Mouse (Mus musculus) stomach, postnatal 0 days (tissue): ENCODE results near the gene Ick. TPM values are rescaled to one million over a fixed set of nuclear protein-coding genes. Genes with fewer than 3 reads are reported as not detected.
"Not testable (repeated sequence)": the region's sequence is repeated elsewhere in the genome, so short reads cannot be mapped to it uniquely, and the experiment has no call there.

Experiments
- ATAC-seq: fragments of 200-750 bp; cut with Nextera tagmentation; 2 replicates; pipeline ENCODE4 v1.8.0; 2017; ENCODE audit not compliant: low FRiP score, low TSS enrichment
- DNase-seq: peaks from one replicate; pipeline ENCODE4 v3.0.0-alpha.2; 2016; ENCODE audit warnings: low spot score
- H3K27ac ChIP-seq: fragments of 300-500 bp; sonication (generic); replicated peaks from 2 replicates; pipeline ENCODE4 v1.5.1; 2014; ENCODE audit warnings: mild to moderate bottlenecking, control low read depth
- H3K27me3 ChIP-seq: fragments of 300-500 bp; sonication (generic); 2 replicates; pipeline ENCODE4 v1.6.1; 2014; ENCODE audit warnings: low read length; ENCODE audit not compliant: control insufficient read depth, insufficient read depth
- H3K36me3 ChIP-seq: fragments of 300-500 bp; sonication (generic); 2 replicates; pipeline ENCODE4 v1.6.1; 2014; ENCODE audit warnings: low read length, mixed read lengths; ENCODE audit not compliant: control insufficient read depth, insufficient read depth
- H3K4me1 ChIP-seq: fragments of 300-500 bp; sonication (generic); replicated peaks from 2 replicates; pipeline ENCODE4 v1.6.1; 2014; ENCODE audit warnings: antibody characterized with exemption; ENCODE audit not compliant: control insufficient read depth, insufficient read depth
- H3K4me2 ChIP-seq: fragments of 300-500 bp; sonication (generic); replicated peaks from 2 replicates; pipeline ENCODE4 v1.6.1; 2014; ENCODE audit warnings: low read depth, mild to moderate bottlenecking, control low read depth, moderate library complexity
- H3K4me3 ChIP-seq: fragments of 300-500 bp; sonication (generic); 2 replicates; pipeline ENCODE4 v1.5.1; 2014; ENCODE audit warnings: low read depth, low read length, control low read depth
- H3K9ac ChIP-seq: fragments of 300-500 bp; sonication (generic); 2 replicates; pipeline ENCODE4 v1.6.1; 2014; ENCODE audit warnings: mild to moderate bottlenecking, low read length, control low read depth, mixed read lengths
- H3K9me3 ChIP-seq: fragments of 300-500 bp; sonication (generic); 2 replicates; pipeline ENCODE4 v1.6.1; 2016; ENCODE audit warnings: low read length; ENCODE audit not compliant: control insufficient read depth
- CTCF ChIP-seq: IDR thresholded peaks from 2 replicates; pipeline ENCODE4 v1.5.1; 2016; ENCODE audit warnings: antibody characterized with exemption, low read depth, mild to moderate bottlenecking, moderate library complexity
- EP300 ChIP-seq: optimal IDR thresholded peaks from 2 replicates; pipeline ENCODE3; 2016; ENCODE audit warnings: antibody characterized with exemption
- WGBS: fragments of 180-500 bp; shearing (Covaris S2); extraction: QIAGEN DNeasy Blood & Tissue Kit; methylation state at CpG from one replicate; pipeline ENCODE4 v1.1.7; 2014; 5-methylcytosine and 5-hydroxymethylcytosine counted together
- polyA plus RNA-seq: library from polyadenylated mRNA; unstranded; fragments of >200 nt; fragmentation: Nextera tagmentation; extraction: Ambion mirVana; gene quantifications from 2 replicates; pipeline ENCODE4 v1.2.1, GENCODE M21; 2015

The Ick gene
- polyA plus RNA-seq, 1 experiment from 2014 or later: 28.5 TPM

- H3K4me2 ChIP-seq: no peak overlapping the region
- peak overlapping the region; percentile 70; the same call in 1 of the 2 replicates for H3K27ac ChIP-seq
- H3K4me1 ChIP-seq: no peaks in the 10 kb centered on the region
- H3K27me3 ChIP-seq: no peaks in the 10 kb centered on the region
- no peak overlapping the region for H3K9ac ChIP-seq
- no peaks in the 10 kb centered on the region for H3K9me3 ChIP-seq
- no peaks in the 10 kb centered on the region for H3K36me3 ChIP-seq
- DNase-seq (no peak), ATAC-seq (no peak)
- no peak overlapping the region for H3K4me3 ChIP-seq
- 67% methylated on average over 5 of the region's 5 CpGs for WGBS
- TF ChIP-seq CTCF: no peak
- no peak for TF ChIP-seq EP300
These were observed 69.2 kb downstream of the Ick start for GRCm38 (mm10) chr9:78178197-78178596.

- 65% methylated on average over 2 of the region's 2 CpGs for WGBS
- no peak overlapping the region for H3K4me3 ChIP-seq
- H3K27me3 ChIP-seq: no peaks in the 10 kb centered on the region
- no peaks in the 10 kb centered on the region for H3K36me3 ChIP-seq
- ATAC-seq: no peak
- H3K27ac ChIP-seq: no peak overlapping the region
- TF ChIP-seq EP300: no peak
- TF ChIP-seq CTCF: 0 out of 2 replicates have a peak, but pooled peaks have one; percentile 11
- no peaks in the 10 kb centered on the region for H3K9me3 ChIP-seq
- H3K4me1 ChIP-seq: no peaks in the 10 kb centered on the region
- no peak for DNase-seq
- H3K4me2 ChIP-seq: no peak overlapping the region
- H3K9ac ChIP-seq: no peak overlapping the region
These were observed 70.1 kb downstream of the Ick start for GRCm38 (mm10) chr9:78179071-78179470.

- not testable (repeated sequence) for H3K4me3 ChIP-seq, H3K36me3 ChIP-seq, ATAC-seq, H3K4me1 ChIP-seq, DNase-seq, H3K4me2 ChIP-seq, H3K27ac ChIP-seq, H3K27me3 ChIP-seq, H3K9me3 ChIP-seq, H3K9ac ChIP-seq
- whole genome bisulfite sequencing: 92% methylated on average over 4 of the region's 7 CpGs
These were observed 73.5 kb downstream of the Ick start, which contains the start of gene Gsta4 for GRCm38 (mm10) chr9:78182474-78182873. Gene Gsta4 (plus strand): TSS chr9:78182774.

- 71% methylated on average over 9 of the region's 9 CpGs for WGBS
- DNase-seq: no peak
- TF ChIP-seq EP300 (no peak), CTCF (no peak)
These were observed 76.7 kb downstream of the Ick start for GRCm38 (mm10) chr9:78185686-78186085.

GRCm38 (mm10) chr9:78188910-78189309 lies 79.9 kb downstream of the Ick start:
- TF ChIP-seq EP300 (no peak), CTCF (no peak)
- 76% methylated on average over 8 of the region's 8 CpGs for WGBS

More at GRCm38 (mm10) chr9:78185686-78186085, 76.7 kb downstream of the Ick start:
- no peak overlapping the region for H3K27ac ChIP-seq
- H3K4me2 ChIP-seq: no peak overlapping the region
- H3K4me1 ChIP-seq: 0 out of 2 replicates have a peak, but pooled peaks cover 2% of the 10 kb centered on the region
- no peak for ATAC-seq
- no peaks in the 10 kb centered on the region for H3K27me3 ChIP-seq
- no peaks in the 10 kb centered on the region for H3K36me3 ChIP-seq
- no peaks in the 10 kb centered on the region for H3K9me3 ChIP-seq
- no peak overlapping the region for H3K9ac ChIP-seq
- H3K4me3 ChIP-seq: no peak overlapping the region

GRCm38 (mm10) chr9:78190651-78191634 lies 82.0 kb downstream of the Ick start:
- peak overlapping the region; percentile 45 for H3K9ac ChIP-seq
- no peaks in the 10 kb centered on the region for H3K9me3 ChIP-seq
- TF ChIP-seq CTCF (no peak), EP300 (no peak)
- H3K36me3 ChIP-seq: no peaks in the 10 kb centered on the region; the same call in 1 of the 2 replicates
- peak overlapping the region; percentile 57 for H3K4me2 ChIP-seq
- no peaks in the 10 kb centered on the region for H3K27me3 ChIP-seq
- ATAC-seq (no peak), DNase-seq (no peak)
- H3K27ac ChIP-seq: peak overlapping the region; percentile 65
- WGBS: 5% methylated on average over 19 of the region's 19 CpGs
- 0 out of 2 replicates have a peak, but pooled peaks cover 2% of the 10 kb centered on the region for H3K4me1 ChIP-seq
- peak overlapping the region; percentile 45 for H3K4me3 ChIP-seq

More at GRCm38 (mm10) chr9:78188910-78189309, 79.9 kb downstream of the Ick start:
- H3K9me3 ChIP-seq: no peaks in the 10 kb centered on the region
- no peak overlapping the region for H3K4me3 ChIP-seq
- no peak overlapping the region for H3K9ac ChIP-seq
- no peak overlapping the region for H3K27ac ChIP-seq
- no peaks in the 10 kb centered on the region for H3K27me3 ChIP-seq
- H3K4me1 ChIP-seq: 0 out of 2 replicates have a peak, but pooled peaks cover 2% of the 10 kb centered on the region
- DNase-seq: no peak
- H3K36me3 ChIP-seq: no peaks in the 10 kb centered on the region
- no peak for ATAC-seq
- no peak overlapping the region for H3K4me2 ChIP-seq
